Mouse (Mus musculus): ENCODE data around the gene Parp1.

GRCm38 (mm10) chr1:180549539-180550308 lies 19.0 kb upstream of the Parp1 start:
- TF ChIP-seq GATA1 (IDR thresholded peaks at IDR 0.05; ENCODE audit: low read length) (no peak), TAL1 (IDR thresholded peaks at IDR 0.05; ENCODE audit: low read length) (no peak)

All from erythroblast, embryonic 14.5 days (primary cell).